Mouse (Mus musculus) urinary bladder, postnatal 14 days (tissue): ENCODE data around the gene Ikzf2.

Experiments
- DNase-seq: peaks from one replicate; pipeline ENCODE4 v3.0.0; 2021; ENCODE audit warnings: low spot score

Ikzf2 gene

DNA sequence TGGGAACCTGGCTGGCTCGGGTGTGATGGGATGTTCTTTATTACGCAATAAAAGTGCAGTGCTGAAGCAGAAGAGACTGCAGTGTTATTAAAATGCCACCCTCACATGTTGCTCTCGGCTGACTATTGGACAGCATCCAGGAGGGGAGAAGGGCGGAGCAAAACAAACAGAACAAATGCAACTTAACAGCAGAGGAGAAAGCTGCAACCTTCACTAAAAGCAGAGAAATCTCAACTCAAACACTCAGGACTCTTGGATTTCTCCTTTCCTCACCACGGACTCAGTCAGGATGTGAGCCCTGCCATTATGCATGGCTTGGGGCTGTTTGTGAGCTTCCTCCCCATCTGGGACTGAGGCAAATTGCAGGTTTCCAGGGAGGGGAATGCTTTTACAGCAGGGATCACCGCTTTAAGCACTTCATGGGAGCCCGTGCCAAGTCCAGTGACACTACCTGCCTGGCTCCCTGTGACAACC is 95.7 kb downstream of the Ikzf2 start:
- DNase-seq, result peak; percentile 41

DNA sequence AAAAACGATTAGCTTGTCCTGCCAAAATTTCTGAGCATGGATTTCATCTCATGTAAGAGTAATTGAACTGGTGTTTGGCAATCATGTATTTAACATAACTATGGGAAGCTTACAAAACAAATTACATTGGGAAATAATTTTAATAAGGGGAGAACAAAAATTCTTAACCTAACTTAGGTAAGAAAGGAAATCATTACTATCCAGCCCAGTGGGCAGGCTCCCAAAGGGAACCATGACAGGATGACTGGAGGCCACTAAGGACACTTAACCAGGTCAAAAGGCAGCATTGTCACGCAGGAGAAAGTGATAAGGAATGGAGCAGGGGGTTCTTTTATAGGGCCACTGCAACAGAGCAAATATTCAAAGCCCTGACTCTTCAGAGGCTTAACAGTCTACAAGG is 101.5 kb downstream of the Ikzf2 start:
- no peak for DNase-seq

DNA sequence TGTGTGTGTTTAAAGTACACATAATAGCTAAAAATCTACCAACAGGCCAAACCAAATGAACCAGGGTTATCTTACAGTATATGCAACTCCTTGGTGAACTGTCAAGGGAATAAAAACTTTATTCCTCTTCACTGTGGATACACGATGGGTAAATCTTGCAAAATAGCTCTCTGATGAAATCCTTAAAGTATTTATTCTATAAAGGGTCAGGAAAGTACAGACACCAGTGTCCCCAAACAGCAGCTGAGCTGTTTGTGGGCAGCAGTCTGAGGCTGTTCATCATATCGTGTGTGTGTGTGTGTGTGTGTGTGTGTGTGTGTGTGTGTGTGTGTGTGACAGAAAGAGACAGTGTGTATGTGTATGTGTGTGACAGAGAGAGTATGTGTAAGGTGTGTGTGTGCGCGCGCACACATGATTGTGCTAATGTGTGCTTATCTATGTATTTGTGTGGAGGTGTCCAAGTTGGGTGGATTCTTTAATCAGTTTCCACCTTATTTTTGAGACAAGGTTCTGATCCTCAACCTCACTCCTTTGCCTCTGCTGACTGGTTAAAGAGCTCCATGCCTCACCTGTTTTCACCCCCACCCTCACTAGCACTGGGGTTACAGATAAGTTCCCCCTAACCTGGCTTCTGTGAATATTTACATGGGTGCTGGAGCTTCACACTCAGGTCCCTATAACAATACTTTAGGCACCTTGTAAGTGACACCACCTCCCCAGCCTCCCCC is 102.9 kb downstream of the Ikzf2 start:
- no peak for DNase-seq

GRCm38 (mm10) chr1:69578917-69579316 is 108.1 kb downstream of the Ikzf2 start:
- no peak for DNase-seq

GRCm38 (mm10) chr1:69559443-69560090 is 127.5 kb downstream of the Ikzf2 start:
- no peak for DNase-seq

DNA sequence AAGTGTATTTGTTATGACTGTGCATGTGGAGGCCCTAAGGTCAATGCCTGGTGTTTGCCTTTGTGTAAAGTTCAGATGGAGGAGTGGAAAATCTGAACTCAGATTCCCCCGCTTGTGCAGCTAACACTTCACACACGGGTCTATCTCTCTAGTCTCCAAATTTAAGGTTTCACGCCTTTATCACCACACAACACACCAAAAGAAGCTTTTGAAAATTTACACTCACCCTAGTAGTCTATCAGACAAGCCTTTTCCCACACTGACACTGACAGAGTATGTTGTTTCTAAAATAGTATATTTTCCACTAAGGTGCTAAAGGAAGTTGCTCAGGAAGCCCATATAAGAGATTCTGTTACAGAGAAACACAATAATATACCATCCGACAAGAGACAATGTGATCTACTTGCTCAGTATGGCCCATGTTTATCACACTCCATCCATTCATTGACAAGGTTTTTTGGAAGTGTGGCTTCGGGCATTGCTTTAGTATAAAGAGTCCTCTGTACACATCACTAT is 131.4 kb downstream of the Ikzf2 start:
- no peak for DNase-seq

DNA sequence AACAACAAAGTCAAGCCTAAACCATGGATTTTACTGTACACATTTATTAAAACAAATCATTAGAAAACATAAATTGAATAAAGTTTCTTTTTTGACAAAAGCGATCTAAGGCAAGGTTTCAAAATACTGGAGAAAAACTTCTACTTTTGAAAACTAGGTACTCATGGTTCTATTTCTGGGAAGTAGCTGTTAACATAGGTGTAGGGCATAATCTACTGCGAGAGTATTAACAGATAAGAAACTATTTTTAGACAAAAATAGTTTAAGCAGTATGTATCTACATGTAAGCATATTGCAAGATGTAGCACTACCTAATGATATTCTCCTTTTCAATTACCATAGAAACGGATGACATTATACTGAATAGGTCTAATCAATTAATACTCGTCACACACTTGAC is 137.1 kb downstream of the Ikzf2 start:
- no peak for DNase-seq

GRCm38 (mm10) chr1:69545885-69546253 is 141.2 kb downstream of the Ikzf2 start:
- no peak for DNase-seq

GRCm38 (mm10) chr1:69545217-69545884 is 141.7 kb downstream of the Ikzf2 start:
- DNase-seq, result no peak

DNA sequence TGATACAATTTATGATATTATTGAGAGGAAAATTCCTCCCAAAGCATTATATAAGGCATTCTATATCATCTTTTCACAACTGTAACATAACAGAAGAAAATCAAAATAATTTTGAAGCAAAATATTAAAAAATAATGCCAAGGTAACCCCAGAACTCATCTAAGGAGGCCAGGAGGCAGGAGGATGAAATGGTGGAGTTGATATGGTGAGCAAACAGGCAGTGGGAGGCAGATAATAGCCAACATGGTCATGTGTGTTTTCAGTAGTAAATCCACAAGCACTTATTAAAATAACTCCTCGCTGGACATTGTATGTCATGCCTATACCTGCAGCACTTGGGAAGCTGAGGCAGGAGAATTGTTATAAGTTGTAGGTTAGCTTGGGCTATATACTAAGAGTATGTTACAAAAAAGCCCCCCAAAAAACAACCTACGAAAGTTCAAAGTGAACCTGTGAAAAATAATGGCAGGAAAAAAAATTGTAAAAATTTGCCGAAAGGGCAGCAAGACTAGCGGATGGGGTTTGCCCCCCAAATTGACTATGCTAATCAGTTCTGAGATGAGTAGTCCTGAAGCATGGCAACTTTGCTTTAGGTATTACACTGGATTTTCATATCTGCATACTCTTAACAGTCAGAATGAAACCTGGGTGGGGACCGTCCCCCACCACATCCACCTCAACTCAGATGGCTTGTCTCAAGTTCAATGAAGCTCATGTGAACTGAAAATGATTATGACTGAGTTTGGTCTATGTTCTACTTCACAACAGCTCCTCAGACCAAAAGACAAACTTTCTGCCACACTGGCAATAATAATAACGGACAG is 143.1 kb downstream of the Ikzf2 start:
- no peak for DNase-seq

GRCm38 (mm10) chr1:69542546-69542945 is 144.5 kb downstream of the Ikzf2 start:
- DNase-seq, result no peak

DNA sequence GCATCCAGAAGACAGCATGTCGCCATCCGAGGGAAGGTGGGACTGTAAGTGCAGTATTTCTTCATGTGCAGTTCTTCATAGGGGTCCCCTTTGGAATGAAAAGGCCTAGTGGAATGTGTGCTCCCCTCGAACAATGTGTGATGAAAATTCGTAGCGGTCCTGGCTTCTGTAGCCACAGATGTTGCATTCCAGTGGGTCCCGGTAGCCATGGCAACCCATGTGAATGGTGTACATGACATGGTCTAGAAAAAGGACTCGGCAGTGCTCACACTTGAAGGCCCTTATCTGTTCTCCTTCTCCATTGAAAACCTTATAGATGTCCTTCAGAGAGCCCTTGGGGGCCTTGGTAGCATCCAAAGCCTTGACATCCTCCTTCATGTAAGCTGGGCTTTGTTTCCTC is 148.4 kb downstream of the Ikzf2 start:
- no peak for DNase-seq

- DNase-seq, result no peak
Observed at GRCm38 (mm10) chr1:69537619-69538018, 149.4 kb downstream of the Ikzf2 start.

DNA sequence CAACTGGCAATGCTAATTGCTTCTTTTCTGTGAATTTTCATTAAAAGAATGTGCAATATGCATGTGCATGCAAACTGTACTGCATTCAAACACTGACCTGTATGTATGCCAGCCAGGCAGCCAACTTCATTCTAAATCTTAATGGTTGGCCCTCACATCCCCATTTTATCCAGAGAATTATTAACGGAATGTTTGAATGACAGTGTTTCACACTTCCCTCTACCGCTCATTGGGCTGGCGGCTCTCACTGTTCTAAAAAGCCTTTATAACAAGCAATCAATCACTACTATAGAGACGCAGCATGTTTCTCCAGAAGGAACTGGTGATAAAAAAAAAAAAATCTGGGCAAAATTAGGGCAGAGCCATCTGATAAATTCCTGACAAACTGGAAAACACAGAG is 151.5 kb downstream of the Ikzf2 start:
- DNase-seq, result no peak

DNA sequence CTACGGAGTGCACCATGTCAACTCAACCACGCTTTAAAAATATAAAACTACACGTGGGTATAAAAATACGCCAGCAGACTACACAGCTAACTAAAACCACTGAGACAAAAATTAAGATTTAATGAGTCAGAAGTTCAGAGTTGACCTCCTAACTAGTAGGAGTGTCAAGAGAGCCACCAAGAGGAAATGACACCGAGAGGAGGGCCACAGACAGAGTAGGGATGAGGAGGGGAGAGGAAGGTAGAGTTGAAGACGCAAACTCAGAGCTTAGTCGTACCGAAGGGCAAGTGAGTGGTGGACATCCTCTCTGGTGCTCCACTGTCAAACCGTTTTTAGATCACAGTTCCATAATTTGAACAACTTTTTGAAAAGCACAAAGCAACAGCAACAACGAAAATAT is 154.0 kb downstream of the Ikzf2 start:
- DNase-seq, result no peak

DNA sequence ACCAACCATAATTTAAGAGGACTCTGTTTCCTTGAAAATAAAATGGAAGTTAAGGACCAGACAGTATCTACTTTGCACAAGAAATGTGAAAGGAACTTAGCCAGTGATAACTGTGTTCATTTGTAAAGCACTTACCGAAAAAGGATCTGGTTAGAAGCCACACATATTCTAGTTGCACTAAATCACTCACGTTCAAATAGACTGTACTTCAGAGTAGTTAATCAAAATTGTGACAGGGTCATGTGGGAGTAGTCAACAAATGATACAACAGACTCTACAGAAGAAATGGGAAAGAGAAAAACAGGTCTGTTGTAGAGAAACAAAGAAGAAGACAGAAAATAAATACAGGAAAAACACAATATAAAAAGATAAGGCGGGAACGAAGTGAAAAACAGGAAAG is 158.3 kb downstream of the Ikzf2 start:
- no peak for DNase-seq

- DNase-seq, result no peak
Observed at GRCm38 (mm10) chr1:69521656-69522055, 165.4 kb downstream of the Ikzf2 start.

- no peak for DNase-seq
Observed at GRCm38 (mm10) chr1:69519356-69519755, 167.7 kb downstream of the Ikzf2 start.

GRCm38 (mm10) chr1:69518012-69518411 is 169.0 kb downstream of the Ikzf2 start:
- DNase-seq, result no peak

GRCm38 (mm10) chr1:69516144-69516543 is 170.9 kb downstream of the Ikzf2 start:
- DNase-seq, result no peak

GRCm38 (mm10) chr1:69513595-69514250 is 173.3 kb downstream of the Ikzf2 start:
- DNase-seq, result peak; percentile 49

DNA sequence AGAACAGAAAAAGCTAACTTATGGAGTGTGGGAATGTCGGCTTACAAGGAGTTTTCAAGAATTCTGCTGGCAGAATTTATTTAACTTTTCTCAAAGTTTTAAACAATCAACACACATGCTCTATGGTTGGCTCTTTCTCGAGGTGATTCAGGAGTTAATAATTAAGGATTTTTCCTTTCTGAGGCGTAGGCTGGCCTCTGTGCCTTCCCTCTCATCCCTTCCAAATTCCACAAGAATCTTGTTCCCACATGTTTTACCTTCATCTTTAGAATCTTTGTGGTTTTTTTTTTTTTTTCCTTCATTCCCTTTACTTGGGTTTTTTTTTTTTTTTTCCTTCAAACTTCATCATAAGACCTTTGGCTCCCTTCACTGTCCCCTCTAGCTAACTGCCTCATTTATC is 178.8 kb downstream of the Ikzf2 start:
- no peak for DNase-seq
